Mouse (Mus musculus): ENCODE results near the gene Dnal4.

DNA sequence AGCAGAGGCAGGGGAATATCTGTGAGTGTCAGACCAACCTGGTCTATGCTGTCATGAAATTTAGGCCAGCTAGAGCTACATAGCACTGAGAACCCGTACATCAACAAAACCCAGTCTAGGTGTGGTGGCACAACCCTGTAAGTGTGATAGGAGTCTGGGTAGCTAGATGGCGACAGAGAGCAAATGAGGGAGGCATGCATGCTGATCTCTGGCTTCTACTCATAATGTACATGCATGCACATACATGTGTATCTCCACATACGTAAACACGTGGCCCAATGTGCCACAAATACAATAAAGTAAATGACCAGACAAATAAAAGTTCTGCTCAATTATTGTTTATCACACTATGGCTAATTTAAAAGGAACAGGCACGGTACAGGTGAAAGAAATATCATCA is 30.5 kb upstream of the Dnal4 start:
- no peak for TF ChIP-seq HCFC1 (IDR thresholded peaks at IDR 0.05; ENCODE audit: borderline replicate concordance, insufficient read depth, low read length)
- no peak for TF ChIP-seq CHD2 (IDR thresholded peaks at IDR 0.05; ENCODE audit: low read depth, low read length)
- TF ChIP-seq ZNF384 (IDR thresholded peaks at IDR 0.05; ENCODE audit: low read depth, low read length) = no peak
- TF ChIP-seq MAFK (IDR thresholded peaks at IDR 0.05; ENCODE audit: insufficient read depth, low read depth, low read length) = no peak

All from ES-E14 (cell line).